Mouse (Mus musculus): ENCODE results near the gene Mapkapk2.
"Not testable (repeated sequence)": the region's sequence is repeated elsewhere in the genome, so short reads cannot be mapped to it uniquely, and the experiment has no call there.

The Mapkapk2 gene

GRCm38 (mm10) chr1:131097700-131098094 is at the start of gene Mapkapk2:
Gene Mapkapk2 (minus strand): TSS chr1:131097826.
- peak; percentile 96 for DNase-seq

DNA sequence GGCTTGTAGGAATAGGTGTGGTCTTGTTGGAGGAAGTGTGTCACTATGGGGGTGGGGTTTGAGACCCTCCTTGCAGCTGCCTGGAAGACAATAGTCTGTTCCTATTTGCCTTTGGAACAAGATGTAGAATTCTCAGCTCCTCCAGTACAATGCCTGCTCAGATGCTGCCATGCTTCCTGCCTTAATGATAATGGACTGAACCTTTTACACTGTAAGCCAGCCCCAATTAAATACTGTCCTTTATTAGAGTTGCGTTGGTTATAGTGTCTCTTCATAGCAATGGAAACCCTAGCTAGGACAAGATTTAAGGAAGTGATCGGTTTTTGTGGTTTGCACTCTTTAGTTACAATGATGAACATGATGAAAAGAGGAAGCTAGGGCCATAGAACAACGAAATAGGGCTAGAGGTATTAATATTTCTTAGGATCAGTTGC is 48.6 kb upstream of the Mapkapk2 start:
- no peak for DNase-seq

DNA sequence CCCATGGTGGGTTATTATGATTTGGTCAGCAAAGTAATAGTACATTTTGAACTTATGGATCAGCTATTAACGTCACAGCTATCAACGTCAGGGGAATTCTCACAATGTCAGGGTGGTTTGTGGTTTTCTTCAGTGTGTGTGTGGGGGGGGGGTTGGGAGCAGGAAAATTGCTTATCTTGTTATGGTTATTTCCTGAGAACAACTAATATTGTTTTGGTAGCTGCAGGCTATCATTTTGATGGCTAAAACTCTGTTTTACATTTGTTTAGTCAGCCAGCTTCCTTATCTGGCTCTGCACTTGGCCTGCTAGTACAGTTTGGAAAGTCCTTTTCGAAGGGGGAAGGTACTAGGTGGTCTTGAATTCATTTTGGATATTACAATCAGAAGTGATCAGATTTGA is 47.6 kb upstream of the Mapkapk2 start:
- DNase-seq, result not testable (repeated sequence)

GRCm38 (mm10) chr1:131142472-131142871 is 44.8 kb upstream of the Mapkapk2 start:
- DNase-seq, result no peak

GRCm38 (mm10) chr1:131141449-131141848 is 43.8 kb upstream of the Mapkapk2 start:
- DNase-seq, result no peak

DNA sequence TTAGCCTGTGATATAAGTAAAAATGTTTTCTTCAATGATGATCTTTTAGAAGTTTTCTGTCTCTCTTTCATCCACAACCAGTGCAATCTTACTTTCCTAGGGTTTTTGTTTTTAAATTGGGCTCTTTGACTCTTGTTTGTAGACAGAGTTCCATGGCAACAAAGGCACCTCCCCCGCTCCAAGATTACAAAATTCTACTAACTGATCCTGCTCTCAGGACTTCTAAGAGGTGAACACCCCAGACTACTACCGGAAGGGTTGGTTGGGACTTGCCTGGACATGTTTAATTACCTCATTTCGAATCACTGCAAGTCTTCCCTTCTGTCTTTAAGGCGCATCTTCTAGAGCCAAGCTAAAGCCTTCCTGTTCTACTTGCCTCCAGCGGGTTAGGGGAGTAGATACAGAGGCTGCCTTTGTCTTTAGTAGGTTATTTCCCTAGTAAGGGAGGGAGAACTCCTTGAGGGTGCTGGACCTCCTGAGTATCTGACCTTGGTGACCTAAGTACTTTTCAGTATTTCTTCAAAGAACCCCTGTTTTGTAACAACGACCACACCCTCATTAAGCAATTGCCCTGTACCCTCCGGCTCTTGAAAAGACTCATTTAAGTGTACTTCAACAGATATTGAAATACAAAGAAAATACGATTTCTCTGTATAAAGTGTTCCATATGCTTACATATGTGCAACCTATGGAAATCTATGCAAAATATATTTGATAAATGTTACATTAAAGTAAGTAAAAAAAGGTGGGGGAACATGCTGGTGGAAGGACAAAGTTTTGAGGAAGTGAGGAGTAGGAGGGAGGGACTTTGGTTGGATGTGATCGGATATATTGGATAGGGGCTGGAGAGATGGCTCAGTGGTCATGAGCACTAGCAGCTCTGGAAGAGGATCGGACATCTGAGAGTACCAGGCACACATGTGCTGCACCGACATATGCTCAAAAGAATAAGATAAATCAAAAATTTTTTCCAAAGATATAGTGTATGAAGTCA is 41.8 kb upstream of the Mapkapk2 start:
- DNase-seq, result no peak

DNA sequence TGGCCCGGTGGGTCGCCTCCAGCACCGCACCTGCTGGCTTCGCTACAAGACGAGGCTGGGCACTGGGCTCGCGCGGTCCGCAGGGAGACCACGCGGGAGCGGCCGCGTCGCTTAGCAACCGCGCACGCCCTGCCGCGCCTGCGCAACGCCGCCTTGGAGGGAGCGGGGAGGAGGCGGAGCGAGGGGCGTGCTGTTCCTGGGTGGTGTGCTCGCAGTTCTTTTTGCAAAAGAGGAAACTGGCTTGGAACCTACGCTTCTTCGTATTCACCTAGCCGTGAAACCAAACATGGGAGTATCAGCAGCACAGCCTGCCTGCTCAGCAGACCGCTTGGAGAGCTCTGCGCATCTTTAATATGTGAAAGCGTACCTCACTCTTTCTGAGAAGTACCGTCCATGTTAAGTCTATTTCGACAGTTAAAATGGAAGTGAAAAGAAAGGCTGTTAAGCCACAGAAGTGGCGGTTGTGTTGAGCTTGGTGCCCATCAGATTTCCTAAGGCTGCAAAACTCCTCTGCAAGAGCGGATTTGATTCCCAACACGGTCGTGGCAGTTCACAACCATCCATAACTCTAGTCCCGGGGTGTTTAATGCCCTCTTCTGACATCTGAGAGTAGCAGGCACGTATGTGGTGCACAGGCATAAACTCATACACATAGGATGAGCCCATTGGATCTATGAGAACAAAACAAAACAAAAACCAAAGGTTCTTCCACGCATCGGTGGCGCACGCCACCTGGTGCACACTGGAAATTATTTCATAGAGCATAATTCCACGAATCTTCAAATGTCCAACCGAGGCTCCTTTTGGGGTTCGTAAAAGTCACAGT is 40.8 kb upstream of the Mapkapk2 start, which contains the start of gene Dyrk3:
Gene Dyrk3 (minus strand): TSS at position 150 of the 826 bp plus-strand sequence.
- peak; percentile 96 for DNase-seq

DNA sequence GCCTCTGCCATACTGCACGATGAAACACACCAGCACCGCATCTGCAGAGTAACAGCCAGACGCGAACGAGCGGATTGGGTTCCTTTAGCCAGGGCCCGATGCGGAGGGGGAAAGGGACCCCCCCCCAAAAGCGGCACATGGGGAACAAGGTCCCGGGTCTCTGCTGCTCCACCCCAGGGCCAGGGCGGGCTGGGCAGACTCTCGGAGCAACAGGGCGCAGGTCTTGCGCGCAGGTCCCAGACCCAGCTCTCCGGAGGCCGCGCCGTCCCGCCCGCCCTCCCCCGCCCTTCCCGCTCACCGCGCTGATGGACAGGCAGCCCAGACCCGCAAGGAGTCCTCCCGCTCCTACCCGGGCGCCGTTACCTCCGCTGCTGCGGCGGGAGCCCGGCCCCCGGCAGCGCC is 40.1 kb upstream of the Mapkapk2 start:
- peak; percentile 76 for DNase-seq

DNA sequence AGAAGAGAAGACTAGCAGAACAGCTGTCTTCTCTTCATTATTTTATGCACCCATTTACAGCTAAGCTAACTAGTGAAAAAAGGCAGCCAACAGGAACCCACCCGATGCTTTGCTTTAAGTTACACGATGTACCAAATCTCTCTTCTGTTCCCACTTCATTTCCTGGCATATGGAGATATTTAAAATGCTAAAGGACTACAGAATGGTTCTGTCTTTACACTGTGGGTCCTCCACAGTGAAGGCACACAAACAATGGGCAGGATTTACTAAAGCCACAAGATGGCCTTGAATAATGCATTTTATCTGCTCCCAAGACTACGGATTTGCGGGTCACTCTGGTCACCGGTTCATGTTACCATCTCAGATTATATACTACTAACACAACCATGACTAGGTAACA is 39.5 kb upstream of the Mapkapk2 start:
- DNase-seq, result no peak

DNA sequence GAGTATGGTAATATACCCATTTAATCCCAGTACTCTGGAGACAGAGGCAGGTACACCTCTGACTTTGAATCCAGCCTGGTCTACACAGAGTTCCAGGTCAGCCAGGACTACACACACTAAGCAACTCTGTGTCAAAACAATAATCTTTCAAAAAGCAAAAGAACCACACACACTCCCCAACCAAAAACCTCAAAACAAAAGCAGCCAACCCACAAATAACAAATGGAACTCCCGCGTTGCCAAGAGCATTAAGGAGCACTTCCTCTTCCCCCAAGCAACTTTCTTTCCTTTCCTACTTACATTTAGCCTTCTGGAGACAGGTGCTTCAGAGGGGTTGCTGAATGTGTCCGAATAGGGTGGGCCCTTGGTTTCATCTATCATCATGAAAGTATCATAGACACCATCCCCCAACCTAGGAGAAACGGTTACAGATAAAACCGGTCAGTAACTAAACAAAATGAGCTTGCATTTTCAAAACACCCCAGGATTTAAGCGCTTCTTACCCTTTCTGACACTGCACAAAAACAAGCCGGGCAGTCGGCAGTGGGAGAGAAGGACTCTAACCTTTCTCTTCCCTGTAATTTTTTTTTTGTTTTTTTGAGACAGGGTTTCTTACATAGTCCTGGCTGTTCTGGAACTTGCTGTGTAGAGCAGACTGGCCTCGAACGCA is 38.5 kb upstream of the Mapkapk2 start:
- peak; percentile 51 for DNase-seq

DNA sequence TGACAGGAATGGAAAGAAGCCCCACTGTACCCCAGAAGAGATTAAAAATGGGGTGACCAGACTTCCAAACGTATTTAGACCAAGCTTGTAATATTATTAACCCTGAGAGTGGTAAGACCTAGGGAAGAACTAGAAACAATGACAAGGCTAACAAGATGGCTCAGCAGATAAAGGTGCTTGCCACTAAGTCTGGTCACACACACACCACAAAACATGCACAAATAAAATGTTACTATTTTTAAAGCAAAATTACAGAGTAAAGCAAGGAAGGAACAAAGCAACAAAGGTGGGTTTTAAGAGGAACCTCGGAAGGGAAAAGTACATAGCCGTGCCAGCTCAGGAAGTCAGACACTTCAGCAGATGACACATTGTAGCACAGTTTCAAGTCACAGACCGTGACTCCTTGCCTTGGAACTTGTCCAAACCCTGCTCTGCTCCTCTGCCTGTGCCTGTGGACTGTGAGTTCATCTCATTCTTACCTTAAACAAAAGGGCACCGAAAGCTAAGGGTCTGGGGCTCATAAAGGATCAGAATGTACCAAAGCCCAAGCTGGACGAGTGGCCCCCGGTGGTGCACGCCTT is 37.4 kb upstream of the Mapkapk2 start:
- DNase-seq, result peak; percentile 23

- DNase-seq, result no peak
These were observed 36.6 kb upstream of the Mapkapk2 start for GRCm38 (mm10) chr1:131134231-131134630.

- peak; percentile 78 for DNase-seq
These were observed 28.5 kb upstream of the Mapkapk2 start for GRCm38 (mm10) chr1:131125987-131126744.

DNA sequence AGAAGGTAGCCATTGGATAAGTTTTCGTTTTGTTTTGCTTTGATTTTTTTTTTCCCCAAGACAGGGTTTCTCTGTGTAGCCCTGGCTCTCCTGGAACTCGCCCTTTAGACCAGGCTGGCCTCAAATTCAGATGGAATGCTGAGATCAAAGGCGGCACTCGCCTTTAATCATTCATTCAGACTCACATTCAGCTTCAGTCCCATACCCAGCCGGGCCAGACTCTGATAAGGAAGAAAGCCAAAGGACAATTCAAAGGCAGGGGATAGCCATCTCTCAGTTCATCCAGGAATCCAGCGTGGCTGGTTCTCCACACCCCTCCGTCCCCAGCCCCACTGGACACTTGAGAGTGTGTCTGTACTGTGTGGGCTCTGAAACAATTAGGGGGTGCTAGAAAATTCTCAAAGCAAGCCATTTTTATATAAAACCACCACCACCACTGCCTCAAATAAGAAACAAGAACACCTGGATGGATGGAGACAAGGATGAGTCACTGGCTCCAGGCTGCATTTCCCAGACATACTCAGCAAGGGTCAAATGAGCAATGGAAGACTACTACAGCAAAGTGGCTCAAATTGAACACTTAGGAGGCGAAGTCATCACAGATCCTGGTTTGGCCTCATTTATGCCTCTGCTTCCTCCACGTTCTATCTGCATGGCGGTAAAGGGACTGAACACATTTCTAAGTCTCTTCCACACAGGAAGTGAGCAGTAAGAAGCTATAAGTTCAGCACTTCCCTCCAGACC is 26.1 kb upstream of the Mapkapk2 start:
- no peak for DNase-seq

- peak; percentile 69 for DNase-seq
These were observed 24.4 kb upstream of the Mapkapk2 start for GRCm38 (mm10) chr1:131121987-131122386.

- peak; percentile 59 for DNase-seq
These were observed 21.4 kb upstream of the Mapkapk2 start for GRCm38 (mm10) chr1:131119026-131119425.

- DNase-seq, result no peak
These were observed 20.9 kb upstream of the Mapkapk2 start for GRCm38 (mm10) chr1:131118530-131118929.

DNA sequence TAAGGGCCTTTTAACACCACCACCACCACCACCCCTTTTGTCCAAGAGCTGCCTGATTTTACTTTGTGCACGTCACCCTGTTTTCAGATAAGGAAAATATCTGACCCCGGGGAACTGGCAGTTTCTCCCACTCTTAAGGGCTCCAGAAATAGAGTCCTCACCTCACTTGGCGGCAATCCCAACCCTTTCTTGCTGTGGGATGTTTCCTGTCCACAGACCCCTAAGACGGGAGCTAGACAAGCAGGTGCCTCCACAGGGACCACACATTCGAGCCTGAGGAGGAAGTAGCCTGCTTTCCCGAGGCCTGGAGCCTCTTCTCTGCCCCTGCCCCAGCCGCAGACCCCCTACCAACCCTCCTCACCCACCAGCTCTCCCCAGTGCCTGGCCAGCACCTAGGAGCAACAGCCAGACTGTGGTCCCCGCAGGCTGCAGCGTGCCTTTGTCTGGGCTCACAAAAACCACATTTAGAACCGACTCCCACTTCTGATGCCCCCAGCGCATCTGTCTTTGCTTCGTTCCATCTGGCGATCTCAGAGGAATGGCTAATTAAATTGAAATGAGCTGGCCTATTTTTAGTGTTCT is 18.9 kb upstream of the Mapkapk2 start:
- DNase-seq, result no peak

- peak; percentile 79 for DNase-seq
These were observed 18.3 kb upstream of the Mapkapk2 start for GRCm38 (mm10) chr1:131115932-131116331.

- DNase-seq, result no peak
These were observed 14.9 kb upstream of the Mapkapk2 start for GRCm38 (mm10) chr1:131112576-131112975.
